Mouse (Mus musculus) small intestine, adult 2 months (tissue): ENCODE data around the gene Xylb. TPM values are rescaled to one million over a fixed set of nuclear protein-coding genes. Genes with fewer than 3 reads are reported as not detected.
A peak's percentile ranks its signal among the peaks of the same experiment; 100 is the strongest.
"Not testable (repeated sequence)": the region's sequence is repeated elsewhere in the genome, so short reads cannot be mapped to it uniquely, and the experiment has no call there.

Source experiments
- H3K27ac ChIP-seq: fragments of 200-500 bp; 2 replicates; pipeline ENCODE4 v1.5.1; 2012; ENCODE audit warnings: low read depth, low read length, control low read depth, inconsistent platforms; ENCODE audit not compliant: insufficient read depth
- H3K27me3 ChIP-seq: fragments of 200-500 bp; 2 replicates; pipeline ENCODE4 v1.6.1; 2012; ENCODE audit warnings: mild to moderate bottlenecking, moderate library complexity, low read length, inconsistent platforms; ENCODE audit not compliant: control insufficient read depth, insufficient read depth
- H3K36me3 ChIP-seq: fragments of 200-500 bp; 2 replicates; pipeline ENCODE4 v1.6.1; 2012; ENCODE audit warnings: mild to moderate bottlenecking, low read length, control low read depth, inconsistent platforms; ENCODE audit not compliant: control insufficient read depth, insufficient read depth
- H3K4me1 ChIP-seq: fragments of 200-500 bp; 2 replicates; pipeline ENCODE4 v1.6.1; 2012; ENCODE audit warnings: low read length, inconsistent platforms, mixed read lengths; ENCODE audit not compliant: control insufficient read depth, insufficient read depth, insufficient read length
- H3K4me3 ChIP-seq: fragments of 200-500 bp; 2 replicates; pipeline ENCODE4 v1.5.1; 2012; ENCODE audit warnings: low read depth, mild to moderate bottlenecking, control low read depth, inconsistent platforms, low read length, moderate library complexity
- CTCF ChIP-seq: fragments of 200-500 bp; IDR thresholded peaks from 2 replicates; pipeline ENCODE4 v1.5.1; 2012; ENCODE audit warnings: low read depth, mild to moderate bottlenecking, control low read depth, inconsistent platforms, low read length, moderate library complexity, mixed read lengths; ENCODE audit not compliant: insufficient replicate concordance, insufficient read length; ENCODE audit errors: extremely low read depth
- POLR2A ChIP-seq: fragments of 200-500 bp; IDR thresholded peaks from 2 replicates; pipeline ENCODE4 v1.6.1; 2012; ENCODE audit warnings: low read depth, mild to moderate bottlenecking, control low read depth, inconsistent platforms, low read length, moderate library complexity
- WGBS: fragments of 180-500 bp; shearing (Covaris S2); methylation state at CpG from one replicate; pipeline ENCODE4 v1.1.7; 2018; 5-methylcytosine and 5-hydroxymethylcytosine counted together
- polyA plus RNA-seq: library from polyadenylated mRNA; depleted of rRNA; stranded (reverse); fragments of >200 nt; gene quantifications from 2 replicates; pipeline ENCODE4 v1.2.3, GENCODE M21; 2012

Gene Xylb
- polyA plus RNA-seq, 1 experiment: 8.9 TPM

- Histone ChIP-seq H3K4me1 (peaks cover 2% of the 10 kb centered on the region; the same call in 1 of the 2 replicates), H3K4me3 (no peak overlapping the region), H3K27me3 (no peaks in the 10 kb centered on the region), H3K27ac (no peak overlapping the region), H3K36me3 (peaks cover 7% of the 10 kb centered on the region)
- TF ChIP-seq POLR2A (no peak), CTCF (no peak)
- WGBS: 84% methylated on average over 6 of the region's 6 CpGs
Observed at GRCm38 (mm10) chr9:119355943-119356342, 1.2 kb upstream of the Xylb start.

GRCm38 (mm10) chr9:119358058-119358429 lies 863 bp downstream of the Xylb start:
- no peak overlapping the region for H3K27ac ChIP-seq
- peak overlapping the region; percentile 78 for H3K4me3 ChIP-seq
- peaks cover 5% of the 10 kb centered on the region; the same call in 1 of the 2 replicates for H3K4me1 ChIP-seq
- no peaks in the 10 kb centered on the region for H3K36me3 ChIP-seq
- no peak for TF ChIP-seq CTCF
- TF ChIP-seq POLR2A: no peak
- WGBS: 16% methylated on average over 9 of the region's 9 CpGs
- H3K27me3 ChIP-seq: no peaks in the 10 kb centered on the region

- no peak for TF ChIP-seq POLR2A
- TF ChIP-seq CTCF: no peak
- Histone ChIP-seq H3K4me3 (no peak overlapping the region), H3K27ac (no peak overlapping the region), H3K36me3 (no peaks in the 10 kb centered on the region), H3K4me1 (peaks cover 8% of the 10 kb centered on the region; the same call in 1 of the 2 replicates), H3K27me3 (no peaks in the 10 kb centered on the region)
- 91% methylated on average over 5 of the region's 5 CpGs for WGBS
Observed at GRCm38 (mm10) chr9:119361416-119361815, 4.2 kb downstream of the Xylb start.

GRCm38 (mm10) chr9:119363229-119363628 lies 6.0 kb downstream of the Xylb start:
- peaks cover 10% of the 10 kb centered on the region; the same call in 1 of the 2 replicates for H3K4me1 ChIP-seq
- TF ChIP-seq CTCF (no peak), POLR2A (no peak)
- no peak overlapping the region; the same call in 1 of the 2 replicates for H3K4me3 ChIP-seq
- no peaks in the 10 kb centered on the region for H3K27me3 ChIP-seq
- H3K27ac ChIP-seq: no peak overlapping the region
- H3K36me3 ChIP-seq: peaks cover under 1% of the 10 kb centered on the region; the same call in 1 of the 2 replicates
- WGBS: 28% methylated on average over 12 of the region's 12 CpGs

- Histone ChIP-seq H3K27ac (no peak within 1 kb of the TSS), H3K4me1 (peaks cover 10% of the 10 kb centered on the region; the same call in 1 of the 2 replicates), H3K4me3 (no peak within 1 kb of the TSS), H3K36me3 (peaks cover 4% of the 10 kb centered on the region; the same call in 1 of the 2 replicates), H3K27me3 (no peaks in the 10 kb centered on the region)
- 71% methylated on average over 7 of the region's 7 CpGs for WGBS
- TF ChIP-seq POLR2A (no peak), CTCF (no peak)
Observed at GRCm38 (mm10) chr9:119365284-119365683, 8.1 kb downstream of the Xylb start, which contains the start of gene Slc22a14. Gene Slc22a14 (minus strand): TSS chr9:119365553.

GRCm38 (mm10) chr9:119368367-119368766 lies 11.2 kb downstream of the Xylb start:
- peaks cover 4% of the 10 kb centered on the region; the same call in 1 of the 2 replicates for H3K4me1 ChIP-seq
- H3K27ac ChIP-seq: no peak overlapping the region
- H3K4me3 ChIP-seq: no peak overlapping the region
- 65% methylated on average over 3 of the region's 3 CpGs for WGBS
- H3K36me3 ChIP-seq: peaks cover 6% of the 10 kb centered on the region; the same call in 1 of the 2 replicates
- TF ChIP-seq POLR2A (no peak), CTCF (no peak)
- no peaks in the 10 kb centered on the region for H3K27me3 ChIP-seq

- not testable (repeated sequence) for H3K27ac ChIP-seq, H3K4me3 ChIP-seq, H3K4me1 ChIP-seq, H3K27me3 ChIP-seq, H3K36me3 ChIP-seq
- WGBS: 81% methylated on average over 4 of the region's 4 CpGs
Observed at GRCm38 (mm10) chr9:119370770-119371169, 13.6 kb downstream of the Xylb start.

- peaks cover 4% of the 10 kb centered on the region; the same call in 1 of the 2 replicates for H3K4me1 ChIP-seq
- no peaks in the 10 kb centered on the region for H3K27me3 ChIP-seq
- peaks cover 6% of the 10 kb centered on the region; the same call in 1 of the 2 replicates for H3K36me3 ChIP-seq
- 83% methylated on average over 4 of the region's 4 CpGs for WGBS
- H3K4me3 ChIP-seq: no peak overlapping the region
- H3K27ac ChIP-seq: no peak overlapping the region
- TF ChIP-seq POLR2A: no peak
- TF ChIP-seq CTCF: no peak
Observed at GRCm38 (mm10) chr9:119371251-119371650, 14.1 kb downstream of the Xylb start.
